Mouse (Mus musculus): ENCODE data around the gene Pwp2. TPM values are rescaled to one million over a fixed set of nuclear protein-coding genes. Genes with fewer than 3 reads are reported as not detected.

Pwp2 gene
- polyA plus RNA-seq (2012; rRNA removed), result 2.9 and 3.7 TPM in 2 replicates

DNA sequence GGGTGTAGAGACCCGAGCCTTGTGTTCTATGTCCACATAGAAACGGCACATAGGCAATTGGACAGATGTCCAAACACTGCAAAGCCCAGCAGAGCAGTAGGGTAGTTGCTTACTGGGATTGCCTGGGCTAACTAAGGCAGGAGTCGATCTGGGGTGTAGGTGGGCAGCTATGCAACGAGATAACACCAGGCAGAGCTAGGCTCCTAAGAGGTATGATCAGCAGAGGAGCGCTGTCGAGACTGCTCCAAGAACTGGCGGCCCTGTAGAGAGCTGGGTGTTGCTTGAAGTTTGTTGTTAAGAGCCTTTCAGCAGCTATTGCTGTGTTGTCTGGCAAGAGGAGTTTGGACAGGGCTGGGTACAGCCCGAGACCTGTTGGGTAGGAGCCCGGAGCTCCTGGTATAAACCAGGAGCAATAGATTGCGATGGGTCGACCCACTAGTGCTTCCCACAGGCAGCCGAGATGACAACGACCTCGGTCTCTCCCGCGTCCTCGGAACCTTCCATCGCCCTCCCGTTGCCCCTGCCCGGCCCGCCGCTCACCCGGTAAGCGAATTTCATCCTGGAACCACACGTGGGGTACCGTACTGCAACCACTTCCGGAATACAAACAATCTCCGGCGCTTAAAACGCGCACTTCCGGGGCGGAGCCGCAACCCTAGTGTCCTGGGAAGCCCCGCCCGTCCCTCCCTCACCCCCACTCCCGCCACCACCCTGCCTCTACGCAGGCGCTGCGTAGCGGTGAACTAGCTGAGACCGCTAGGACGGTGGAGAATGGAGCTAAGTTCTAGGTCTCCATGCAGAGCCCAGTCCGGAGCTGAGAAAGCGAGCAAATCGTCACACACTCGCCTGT lies at the start of gene Pwp2:
TSS of gene Pwp2 (minus strand) at position 619 of the 850 bp plus-strand sequence.

DNA sequence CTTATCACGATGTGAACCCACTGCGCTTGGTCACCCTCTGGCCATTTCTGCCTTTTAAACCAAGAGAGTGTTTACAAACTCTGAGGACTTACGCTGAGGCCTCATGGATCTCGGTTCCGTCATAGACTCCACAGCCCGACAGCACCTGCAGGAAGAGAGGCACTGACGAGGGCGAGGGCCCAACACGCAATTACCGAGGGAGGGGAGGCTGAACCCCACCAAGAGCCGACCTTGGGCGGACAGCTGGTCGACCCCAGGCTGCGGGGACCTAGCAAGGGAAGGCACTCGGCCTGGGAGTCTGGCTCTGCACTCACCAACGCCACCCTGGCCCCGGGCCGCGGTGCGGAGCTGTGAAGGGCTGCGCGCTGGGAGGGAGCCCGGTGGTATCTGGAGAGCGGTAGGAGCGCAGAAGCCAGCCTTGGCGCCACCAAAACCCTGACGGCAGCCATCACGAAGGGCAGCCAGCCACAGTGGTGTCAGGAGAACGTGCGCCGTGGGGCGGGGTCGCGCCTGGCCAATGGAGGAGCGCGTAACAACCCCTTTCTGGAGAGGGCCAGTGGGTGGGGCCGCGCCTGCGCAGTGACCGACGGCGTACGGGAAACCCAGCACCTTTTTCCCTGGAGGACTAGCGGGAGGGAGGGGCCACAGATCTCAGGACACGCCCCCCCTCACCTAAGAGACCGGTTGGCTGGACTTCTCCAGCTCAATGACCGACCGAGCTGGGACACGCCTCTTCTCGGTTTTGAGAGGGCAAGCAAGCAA lies 15.5 kb downstream of the Pwp2 start, which contains the start of gene D10Jhu81e:
TSS of gene D10Jhu81e (minus strand) at position 502 of the 762 bp plus-strand sequence.

Other genes with a start within 250 kb of the Pwp2 start
- 0.29 and 0.33 TPM in 2 replicates for gene Trpm2, start 214.6 kb downstream of the Pwp2 start, polyA plus RNA-seq (2012; rRNA removed)
- gene 1810043G02Rik, start 206.6 kb downstream of the Pwp2 start, polyA plus RNA-seq (2012; rRNA removed), result 17.7 and 24.3 TPM in 2 replicates
- gene Pfkl, start 175.1 kb downstream of the Pwp2 start, polyA plus RNA-seq (2012; rRNA removed), result 40.4 and 50.6 TPM in 2 replicates
- 0.80 and 1.3 TPM in 2 replicates for gene Dnmt3l, start 143.2 kb downstream of the Pwp2 start, polyA plus RNA-seq (2012; rRNA removed)
- 0.45 and 0.79 TPM in 2 replicates for gene Aire, start 141.5 kb downstream of the Pwp2 start, polyA plus RNA-seq (2012; rRNA removed)
- 6.0 and 9.5 TPM in 2 replicates for gene Icosl, start 115.8 kb downstream of the Pwp2 start, polyA plus RNA-seq (2012; rRNA removed)
- gene D10Jhu81e, start 15.4 kb downstream of the Pwp2 start, polyA plus RNA-seq (2012; rRNA removed), result 110 and 194 TPM in 2 replicates
- 24.2 and 27.8 TPM in 2 replicates for gene Trappc10, start 59.5 kb upstream of the Pwp2 start, polyA plus RNA-seq (2012; rRNA removed)
- 85.2 and 109 TPM in 2 replicates for gene Agpat3, start 167.3 kb upstream of the Pwp2 start, polyA plus RNA-seq (2012; rRNA removed)
- 17.2 and 21.5 TPM in 2 replicates for gene Rrp1, start 227.9 kb upstream of the Pwp2 start, polyA plus RNA-seq (2012; rRNA removed)
- gene Cstb, start 240.5 kb upstream of the Pwp2 start, polyA plus RNA-seq (2012; rRNA removed), result 18.7 and 31.0 TPM in 2 replicates

Measured in stomach, adult 2 months (tissue).